Mouse (Mus musculus) spleen, adult 2 months (tissue): ENCODE results near the gene BC049715. TPM values are rescaled to one million over a fixed set of nuclear protein-coding genes. Genes with fewer than 3 reads are reported as not detected.
A peak's percentile ranks its signal among the peaks of the same experiment; 100 is the strongest.

ENCODE experiments used
- DNase-seq, 2 experiments: peaks; one replicate each; pipeline versions ENCODE4 v3.0.0 to v3.0.0-alpha.2; 2012 to 2021; ENCODE audit warnings: low spot score in 2 of 2, low read depth in 1 of 2
- H3K27ac ChIP-seq: fragments of 200-500 bp; 2 replicates; pipeline ENCODE4 v1.5.1; 2012; ENCODE audit warnings: low read length, inconsistent platforms; ENCODE audit not compliant: insufficient read depth
- H3K27me3 ChIP-seq: fragments of 200-500 bp; 2 replicates; pipeline ENCODE4 v1.6.1; 2012; ENCODE audit warnings: mild to moderate bottlenecking, moderate library complexity, low read length, inconsistent platforms; ENCODE audit not compliant: control insufficient read depth, insufficient read depth
- H3K36me3 ChIP-seq: fragments of 200-500 bp; 2 replicates; pipeline ENCODE4 v1.6.1; 2012; ENCODE audit warnings: mild to moderate bottlenecking, low read length, inconsistent platforms; ENCODE audit not compliant: control insufficient read depth, insufficient read depth
- H3K4me1 ChIP-seq: fragments of 200-500 bp; 2 replicates; pipeline ENCODE4 v1.6.1; 2011; ENCODE audit warnings: inconsistent platforms; ENCODE audit not compliant: control insufficient read depth, insufficient read depth, insufficient read length
- H3K4me3 ChIP-seq: fragments of 200-500 bp; 2 replicates; pipeline ENCODE4 v1.5.1; 2011; ENCODE audit warnings: mild to moderate bottlenecking, inconsistent platforms; ENCODE audit not compliant: insufficient read depth, insufficient read length; ENCODE audit errors: extremely low read depth
- CTCF ChIP-seq: fragments of 200-500 bp; IDR thresholded peaks from 2 replicates; pipeline ENCODE4 v1.5.1; 2011; ENCODE audit warnings: mild to moderate bottlenecking, inconsistent platforms; ENCODE audit not compliant: insufficient read depth, insufficient read length, insufficient replicate concordance; ENCODE audit errors: extremely low read depth
- POLR2A ChIP-seq: fragments of 200-500 bp; IDR thresholded peaks from 2 replicates; pipeline ENCODE4 v1.6.1; 2011; ENCODE audit warnings: low read depth, low read length, inconsistent platforms
- WGBS: fragments of 180-500 bp; shearing (Covaris S2); methylation state at CpG from one replicate; pipeline ENCODE4 v1.1.7; 2018; 5-methylcytosine and 5-hydroxymethylcytosine counted together
- polyA plus RNA-seq: library from polyadenylated mRNA; depleted of rRNA; stranded (reverse); fragments of >200 nt; gene quantifications from 2 replicates; pipeline ENCODE4 v1.2.3, GENCODE M21; 2012

The BC049715 gene
- polyA plus RNA-seq, 1 experiment = 0.72 TPM

GRCm38 (mm10) chr6:136808014-136808417 is 19.4 kb upstream of the BC049715 start, which contains the start of gene H2afj:
Gene H2afj (plus strand): TSS chr6:136808244.
- peak; percentile 92 to 98 for DNase-seq
- peak within 1 kb of the TSS; percentile 88 for H3K4me3 ChIP-seq
- no peaks in the 10 kb centered on the region for H3K27me3 ChIP-seq
- WGBS = 1% methylated on average over 34 of the region's 34 CpGs
- peaks cover 5% of the 10 kb centered on the region for H3K36me3 ChIP-seq
- TF ChIP-seq CTCF = no peak
- peak; percentile 88 for TF ChIP-seq POLR2A
- peaks cover 6% of the 10 kb centered on the region; the same call in 1 of the 2 replicates for H3K4me1 ChIP-seq
- H3K27ac ChIP-seq = peak within 1 kb of the TSS; percentile 85

- peaks cover 7% of the 10 kb centered on the region for H3K36me3 ChIP-seq
- DNase-seq = peak in 1 of 2 experiments; percentile 29
- H3K4me1 ChIP-seq = peaks cover 6% of the 10 kb centered on the region; the same call in 1 of the 2 replicates
- peak overlapping the region; percentile 85 for H3K27ac ChIP-seq
- H3K4me3 ChIP-seq = peak overlapping the region; percentile 88
- WGBS = 1% methylated on average over 28 of the region's 28 CpGs
- TF ChIP-seq CTCF (no peak), POLR2A (no peak)
- no peaks in the 10 kb centered on the region for H3K27me3 ChIP-seq
Observed at GRCm38 (mm10) chr6:136808631-136809046, 18.8 kb upstream of the BC049715 start.

GRCm38 (mm10) chr6:136809077-136809476 is 18.3 kb upstream of the BC049715 start:
- Histone ChIP-seq H3K4me1 (peaks cover 6% of the 10 kb centered on the region; the same call in 1 of the 2 replicates), H3K27me3 (no peaks in the 10 kb centered on the region), H3K36me3 (peaks cover 11% of the 10 kb centered on the region), H3K27ac (peak overlapping the region; percentile 85), H3K4me3 (peak overlapping the region; percentile 88)
- DNase-seq = peak; percentile 37 to 47
- TF ChIP-seq CTCF (no peak), POLR2A (no peak)
- WGBS = 2% methylated on average over 14 of the region's 14 CpGs

GRCm38 (mm10) chr6:136809673-136810072 is 17.8 kb upstream of the BC049715 start:
- Histone ChIP-seq H3K4me3 (peak overlapping the region; percentile 46; the same call in 1 of the 2 replicates), H3K27me3 (no peaks in the 10 kb centered on the region), H3K36me3 (peaks cover 15% of the 10 kb centered on the region), H3K27ac (no peak overlapping the region), H3K4me1 (peaks cover 6% of the 10 kb centered on the region; the same call in 1 of the 2 replicates)
- no peak for DNase-seq
- WGBS = 41% methylated on average over 13 of the region's 13 CpGs
- no peak for TF ChIP-seq CTCF
- TF ChIP-seq POLR2A = no peak

- DNase-seq = no peak
- no peak for TF ChIP-seq POLR2A
- TF ChIP-seq CTCF = no peak
- no peaks in the 10 kb centered on the region for H3K27me3 ChIP-seq
- H3K4me3 ChIP-seq = no peak overlapping the region
- 90% methylated on average over 10 of the region's 10 CpGs for WGBS
- H3K36me3 ChIP-seq = peaks cover 25% of the 10 kb centered on the region
- peaks cover 6% of the 10 kb centered on the region; the same call in 1 of the 2 replicates for H3K4me1 ChIP-seq
- H3K27ac ChIP-seq = no peak overlapping the region
Observed at GRCm38 (mm10) chr6:136811196-136811595, 16.2 kb upstream of the BC049715 start.

GRCm38 (mm10) chr6:136813117-136813516 is 14.3 kb upstream of the BC049715 start:
- no peak overlapping the region for H3K4me3 ChIP-seq
- H3K4me1 ChIP-seq = peaks cover 6% of the 10 kb centered on the region; the same call in 1 of the 2 replicates
- no peaks in the 10 kb centered on the region for H3K27me3 ChIP-seq
- no peak overlapping the region for H3K27ac ChIP-seq
- no peak for DNase-seq
- H3K36me3 ChIP-seq = peaks cover 41% of the 10 kb centered on the region
- no peak for TF ChIP-seq POLR2A
- TF ChIP-seq CTCF = no peak
- 75% methylated on average over 4 of the region's 4 CpGs for WGBS

GRCm38 (mm10) chr6:136815381-136815780 is 12.0 kb upstream of the BC049715 start:
- TF ChIP-seq POLR2A (no peak), CTCF (no peak)
- 93% methylated on average over 7 of the region's 7 CpGs for WGBS
- no peaks in the 10 kb centered on the region for H3K4me1 ChIP-seq
- DNase-seq = no peak
- peaks cover 50% of the 10 kb centered on the region for H3K36me3 ChIP-seq
- no peak overlapping the region for H3K4me3 ChIP-seq
- H3K27ac ChIP-seq = no peak overlapping the region
- H3K27me3 ChIP-seq = no peaks in the 10 kb centered on the region
